Mouse (Mus musculus): ENCODE data around the gene Cmbl.

Gene Cmbl

DNA sequence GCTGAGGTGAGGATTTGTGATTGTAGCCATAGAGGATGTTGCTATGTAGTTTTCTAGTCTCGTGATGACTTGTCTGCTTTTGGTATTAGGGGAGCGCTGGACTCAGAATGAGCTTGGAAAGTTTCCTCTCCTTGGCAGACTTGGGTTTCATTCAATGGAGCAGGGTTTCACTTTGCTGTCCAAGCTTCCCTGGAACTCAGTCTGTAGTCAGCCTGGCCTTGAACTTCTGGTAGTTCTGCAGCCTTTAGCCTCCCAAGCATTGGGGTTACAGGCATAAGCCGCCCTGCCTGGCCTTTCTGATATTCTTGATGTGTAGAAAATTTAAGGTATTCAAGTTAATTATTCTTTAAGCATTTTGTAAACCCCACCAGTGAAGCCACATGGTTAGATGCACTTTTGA, 64.4 kb downstream of the Cmbl start:
- no peak for DNase-seq

- no peak for DNase-seq
Observed at GRCm38 (mm10) chr15:31631396-31631858, 66.2 kb downstream of the Cmbl start.

GRCm38 (mm10) chr15:31632478-31632877, 67.3 kb downstream of the Cmbl start:
- DNase-seq: no peak

DNA sequence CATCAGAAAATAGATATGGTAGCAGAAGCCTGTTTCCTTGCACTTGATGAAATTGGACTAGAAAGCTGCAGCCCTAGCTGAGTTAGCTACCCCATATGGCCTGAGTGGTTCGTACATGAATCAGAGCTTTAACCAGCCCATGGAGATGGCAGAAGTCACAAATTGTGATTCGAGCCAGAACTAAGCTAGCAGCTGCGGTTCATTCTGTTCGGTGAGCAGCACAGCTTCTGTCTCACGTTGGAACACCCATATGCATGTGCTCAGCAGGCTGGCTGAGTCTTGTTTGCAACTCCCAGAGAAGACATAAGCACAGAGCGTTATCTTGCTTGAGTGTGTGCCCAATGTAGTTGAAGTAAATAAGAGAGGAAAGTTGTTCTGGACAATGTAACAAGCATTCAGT, 69.4 kb downstream of the Cmbl start:
- DNase-seq: no peak

DNA sequence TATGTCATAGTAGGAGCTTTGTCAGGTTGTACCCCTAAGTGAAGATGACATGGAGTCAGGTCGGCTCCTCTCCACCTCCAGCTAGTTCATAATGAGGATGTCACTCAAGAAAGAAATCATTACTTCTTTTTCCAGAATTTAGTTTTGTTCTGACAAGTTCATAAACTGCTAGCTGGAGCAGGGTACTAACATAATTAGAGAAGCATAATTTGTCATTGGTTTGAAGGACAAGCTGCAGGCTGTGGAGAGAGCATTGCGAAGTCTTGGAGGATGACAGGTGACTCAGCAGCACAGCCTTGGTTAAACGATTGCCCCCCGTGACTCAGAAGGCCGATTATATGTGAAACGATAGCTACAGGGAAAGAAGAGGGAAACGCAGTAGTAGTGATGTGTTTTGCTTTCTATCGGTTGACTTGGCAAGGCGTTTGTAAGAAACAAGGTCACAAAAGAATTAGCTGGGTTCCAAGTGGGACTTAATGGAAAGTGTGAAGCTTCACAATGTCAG, 71.0 kb downstream of the Cmbl start:
- no peak for DNase-seq
